Mouse (Mus musculus) midbrain, embryonic 12.5 days (tissue): ENCODE measurements around the gene Tmc6. TPM values are rescaled to one million over a fixed set of nuclear protein-coding genes. Genes with fewer than 3 reads are reported as not detected.

Experiments used
- polyA plus RNA-seq: library from polyadenylated mRNA; unstranded; fragments of >200 nt; fragmentation: Nextera tagmentation; extraction: Ambion mirVana; gene quantifications from 2 replicates; pipeline ENCODE4 v1.2.1, GENCODE M21; 2016

Gene Tmc6
- polyA plus RNA-seq, 1 experiment from 2014 or later = 6.6 TPM

Other genes with a start within 250 kb of the Tmc6 start
- 24.3 and 26.4 TPM in 2 replicates for gene Tnrc6c, start 127.9 kb downstream of the Tmc6 start, polyA plus RNA-seq
- gene Tmc8, start 122 bp downstream of the Tmc6 start, polyA plus RNA-seq = 0.37 and 0.92 TPM in 2 replicates
- 0.28 TPM in 1 of 2 replicates, not detected in the other for gene 6030468B19Rik, start 15.5 kb upstream of the Tmc6 start, polyA plus RNA-seq
- 0.56 TPM in 1 of 2 replicates, not detected in the other for gene Gm20708, start 27.5 kb upstream of the Tmc6 start, polyA plus RNA-seq
- 26.2 and 27.0 TPM in 2 replicates for gene Syngr2, start 27.5 kb upstream of the Tmc6 start, polyA plus RNA-seq
- gene Afmid, start 43.7 kb upstream of the Tmc6 start, polyA plus RNA-seq = 4.4 and 4.7 TPM in 2 replicates
- gene Tk1, start 43.9 kb upstream of the Tmc6 start, polyA plus RNA-seq = 69.5 and 70.9 TPM in 2 replicates
- gene Birc5, start 67.1 kb upstream of the Tmc6 start, polyA plus RNA-seq = 228 and 237 TPM in 2 replicates
- not detected in 2 replicates for gene Tmem235, start 78.6 kb upstream of the Tmc6 start, polyA plus RNA-seq
- 3.1 and 3.2 TPM in 2 replicates for gene Tha1, start 91.3 kb upstream of the Tmc6 start, polyA plus RNA-seq
- gene Socs3, start 187.8 kb upstream of the Tmc6 start, polyA plus RNA-seq = 10.7 and 13.2 TPM in 2 replicates
- 47.5 and 48.9 TPM in 2 replicates for gene Pgs1, start 204.1 kb upstream of the Tmc6 start, polyA plus RNA-seq